Mouse (Mus musculus): ENCODE measurements at regions not wholly inside any gene's neighbourhood (a gene's known extent, or its start where the extent isn't known, plus 50 kb on each side); places are given as distances from the start of the nearest gene placed in this dataset.
"Not testable (repeated sequence)": the region's sequence is repeated elsewhere in the genome, so short reads cannot be mapped to it uniquely, and the experiment has no call there.

DNA sequence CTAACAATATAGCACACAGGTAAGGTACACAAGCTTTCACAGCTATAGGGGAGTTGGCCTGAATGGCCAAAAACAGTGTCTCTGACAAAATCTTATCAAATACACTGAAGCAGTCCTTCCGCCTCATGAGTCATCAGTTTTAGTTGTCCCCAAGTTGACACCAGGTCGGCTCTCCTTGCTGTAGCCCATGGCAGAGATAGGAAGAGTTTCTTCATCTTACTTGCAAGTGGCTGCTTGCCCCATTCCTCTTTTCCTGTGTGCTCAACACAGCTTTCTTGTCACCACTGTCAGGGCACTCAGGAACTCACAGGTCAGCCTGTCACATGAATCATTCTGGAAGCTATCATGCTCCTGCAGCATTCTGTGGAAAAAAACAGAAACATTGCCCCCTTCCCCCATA is 77.1 kb downstream of the Olfr721-ps1 start:
- not testable (repeated sequence) for H3K4me3 ChIP-seq (ENCODE audit: low read depth, low read length); ATAC-seq (ENCODE audit: extremely low read depth, insufficient number of reproducible peaks, low FRiP score, poor library complexity, severe bottlenecking); H3K4me1 ChIP-seq (ENCODE audit: insufficient read depth, low read depth, low read length); DNase-seq (ENCODE audit: low spot score); H3K36me3 ChIP-seq (replicated peaks); H3K27me3 ChIP-seq (ENCODE audit: insufficient read depth, low read length); H3K9me3 ChIP-seq (replicated peaks)

- H3K4me3 ChIP-seq (ENCODE audit: low read depth, low read length): no peak overlapping the region
- no peaks in the 10 kb centered on the region for H3K36me3 ChIP-seq (replicated peaks)
- peaks cover 5% of the 10 kb centered on the region for H3K9me3 ChIP-seq (replicated peaks)
- no peak for TF ChIP-seq GATA1 (IDR thresholded peaks at IDR 0.05; ENCODE audit: borderline replicate concordance, low read length)
- no peak for TF ChIP-seq TAL1 (conservative IDR thresholded peaks at IDR 0.05; ENCODE audit: low read depth, low read length)
- TF ChIP-seq POLR2AphosphoS5 (IDR thresholded peaks at IDR 0.05; ENCODE audit: insufficient replicate concordance, low read depth, low read length): no peak
- TF ChIP-seq CTCF (IDR thresholded peaks at IDR 0.05; ENCODE audit: low read depth, low read length): no peak
- TF ChIP-seq GATA2 (IDR thresholded peaks at IDR 0.05; ENCODE audit: borderline replicate concordance, low read depth, low read length): no peak
- DNase-seq (ENCODE audit: low spot score) (no peak), ATAC-seq (ENCODE audit: extremely low read depth, insufficient number of reproducible peaks, low FRiP score, poor library complexity, severe bottlenecking) (no peak)
- H3K27me3 ChIP-seq (ENCODE audit: insufficient read depth, low read length): no peaks in the 10 kb centered on the region
- no peaks in the 10 kb centered on the region for H3K4me1 ChIP-seq (ENCODE audit: insufficient read depth, low read depth, low read length)
Measured at GRCm38 (mm10) chr14:14481840-14482239, 80.7 kb downstream of the Olfr721-ps1 start.

- H3K36me3 ChIP-seq (replicated peaks): no peaks in the 10 kb centered on the region
- no peaks in the 10 kb centered on the region for H3K4me1 ChIP-seq (ENCODE audit: insufficient read depth, low read depth, low read length)
- H3K4me3 ChIP-seq (ENCODE audit: low read depth, low read length): no peak overlapping the region
- DNase-seq (ENCODE audit: low spot score) (no peak), ATAC-seq (ENCODE audit: extremely low read depth, insufficient number of reproducible peaks, low FRiP score, poor library complexity, severe bottlenecking) (no peak)
- H3K27me3 ChIP-seq (ENCODE audit: insufficient read depth, low read length): no peaks in the 10 kb centered on the region
- TF ChIP-seq POLR2AphosphoS5 (IDR thresholded peaks at IDR 0.05; ENCODE audit: insufficient replicate concordance, low read depth, low read length): no peak
- no peak for TF ChIP-seq TAL1 (conservative IDR thresholded peaks at IDR 0.05; ENCODE audit: low read depth, low read length)
- no peaks in the 10 kb centered on the region for H3K9me3 ChIP-seq (replicated peaks)
Measured at GRCm38 (mm10) chr14:14486356-14486755, 85.3 kb downstream of the Olfr721-ps1 start.

DNA sequence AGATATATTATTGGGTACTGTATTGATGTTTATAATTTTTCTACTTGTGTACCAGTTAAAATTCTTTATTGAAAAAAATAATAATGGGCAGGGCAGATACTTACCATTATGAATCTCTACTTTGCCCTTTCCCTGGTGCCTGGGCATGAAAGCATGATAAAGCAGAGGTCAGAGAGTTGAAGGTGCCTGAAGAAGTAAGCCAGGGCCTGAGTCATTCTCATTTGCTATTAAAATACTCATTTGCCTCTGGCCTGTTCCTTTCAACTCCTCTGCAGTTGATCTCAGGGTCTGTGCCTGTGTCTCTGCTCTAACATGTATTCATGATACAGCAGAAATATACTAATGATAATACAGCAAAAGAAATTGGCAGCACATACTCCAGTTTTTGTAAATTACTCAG is 89.4 kb downstream of the Olfr721-ps1 start:
- Histone ChIP-seq H3K36me3 (replicated peaks) (no peaks in the 10 kb centered on the region), H3K4me3 (ENCODE audit: low read depth, low read length) (no peak overlapping the region), H3K9me3 (replicated peaks) (no peaks in the 10 kb centered on the region), H3K27me3 (ENCODE audit: insufficient read depth, low read length) (no peaks in the 10 kb centered on the region), H3K4me1 (ENCODE audit: insufficient read depth, low read depth, low read length) (no peaks in the 10 kb centered on the region)
- DNase-seq (ENCODE audit: low spot score) (no peak), ATAC-seq (ENCODE audit: extremely low read depth, insufficient number of reproducible peaks, low FRiP score, poor library complexity, severe bottlenecking) (no peak)
- TF ChIP-seq GATA2 (IDR thresholded peaks at IDR 0.05; ENCODE audit: borderline replicate concordance, low read depth, low read length): no peak
- no peak for TF ChIP-seq POLR2AphosphoS5 (IDR thresholded peaks at IDR 0.05; ENCODE audit: insufficient replicate concordance, low read depth, low read length)
- no peak for TF ChIP-seq CTCF (IDR thresholded peaks at IDR 0.05; ENCODE audit: low read depth, low read length)
- no peak for TF ChIP-seq GATA1 (IDR thresholded peaks at IDR 0.05; ENCODE audit: borderline replicate concordance, low read length)
- no peak for TF ChIP-seq TAL1 (conservative IDR thresholded peaks at IDR 0.05; ENCODE audit: low read depth, low read length)

DNA sequence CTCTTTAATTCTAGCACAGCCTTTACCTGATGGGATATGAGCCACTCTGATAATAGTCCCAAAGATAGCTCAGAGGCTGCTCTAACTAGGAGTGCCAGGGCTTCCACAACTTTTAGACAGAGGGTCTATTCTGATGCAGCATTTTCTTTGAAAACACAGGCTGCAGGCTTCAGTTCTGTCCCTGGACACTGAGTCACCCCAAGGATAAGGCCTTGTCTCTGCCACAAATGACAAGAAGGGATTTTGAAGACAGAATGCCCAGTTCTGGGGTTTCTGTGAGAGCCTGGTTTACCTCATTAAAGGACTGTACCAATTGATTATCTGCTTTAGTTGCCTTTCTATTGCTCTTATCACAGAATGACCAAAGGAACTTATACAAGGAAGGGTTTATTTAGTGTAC is 90.9 kb downstream of the Olfr721-ps1 start:
- TF ChIP-seq GATA2 (IDR thresholded peaks at IDR 0.05; ENCODE audit: borderline replicate concordance, low read depth, low read length) (no peak), TAL1 (conservative IDR thresholded peaks at IDR 0.05; ENCODE audit: low read depth, low read length) (no peak), GATA1 (IDR thresholded peaks at IDR 0.05; ENCODE audit: borderline replicate concordance, low read length) (no peak), POLR2AphosphoS5 (IDR thresholded peaks at IDR 0.05; ENCODE audit: insufficient replicate concordance, low read depth, low read length) (no peak), CTCF (IDR thresholded peaks at IDR 0.05; ENCODE audit: low read depth, low read length) (no peak)
- H3K27me3 ChIP-seq (ENCODE audit: insufficient read depth, low read length): no peaks in the 10 kb centered on the region
- no peak overlapping the region for H3K4me3 ChIP-seq (ENCODE audit: low read depth, low read length)
- DNase-seq (ENCODE audit: low spot score) (no peak), ATAC-seq (ENCODE audit: extremely low read depth, insufficient number of reproducible peaks, low FRiP score, poor library complexity, severe bottlenecking) (no peak)
- H3K9me3 ChIP-seq (replicated peaks): no peaks in the 10 kb centered on the region
- no peaks in the 10 kb centered on the region for H3K4me1 ChIP-seq (ENCODE audit: insufficient read depth, low read depth, low read length)
- H3K36me3 ChIP-seq (replicated peaks): no peaks in the 10 kb centered on the region

GRCm38 (mm10) chr14:14511927-14512326 is 110.8 kb downstream of the Olfr721-ps1 start:
- Histone ChIP-seq H3K9me3 (replicated peaks) (no peaks in the 10 kb centered on the region), H3K27me3 (ENCODE audit: insufficient read depth, low read length) (no peaks in the 10 kb centered on the region), H3K4me3 (ENCODE audit: low read depth, low read length) (no peak overlapping the region), H3K36me3 (replicated peaks) (no peaks in the 10 kb centered on the region), H3K4me1 (ENCODE audit: insufficient read depth, low read depth, low read length) (no peaks in the 10 kb centered on the region)
- DNase-seq (ENCODE audit: low spot score): no peak
- no peak for ATAC-seq (ENCODE audit: extremely low read depth, insufficient number of reproducible peaks, low FRiP score, poor library complexity, severe bottlenecking)
- TF ChIP-seq GATA2 (IDR thresholded peaks at IDR 0.05; ENCODE audit: borderline replicate concordance, low read depth, low read length): no peak
- no peak for TF ChIP-seq POLR2AphosphoS5 (IDR thresholded peaks at IDR 0.05; ENCODE audit: insufficient replicate concordance, low read depth, low read length)
- no peak for TF ChIP-seq TAL1 (conservative IDR thresholded peaks at IDR 0.05; ENCODE audit: low read depth, low read length)
- TF ChIP-seq GATA1 (IDR thresholded peaks at IDR 0.05; ENCODE audit: borderline replicate concordance, low read length): no peak
- TF ChIP-seq CTCF (IDR thresholded peaks at IDR 0.05; ENCODE audit: low read depth, low read length): no peak

DNA sequence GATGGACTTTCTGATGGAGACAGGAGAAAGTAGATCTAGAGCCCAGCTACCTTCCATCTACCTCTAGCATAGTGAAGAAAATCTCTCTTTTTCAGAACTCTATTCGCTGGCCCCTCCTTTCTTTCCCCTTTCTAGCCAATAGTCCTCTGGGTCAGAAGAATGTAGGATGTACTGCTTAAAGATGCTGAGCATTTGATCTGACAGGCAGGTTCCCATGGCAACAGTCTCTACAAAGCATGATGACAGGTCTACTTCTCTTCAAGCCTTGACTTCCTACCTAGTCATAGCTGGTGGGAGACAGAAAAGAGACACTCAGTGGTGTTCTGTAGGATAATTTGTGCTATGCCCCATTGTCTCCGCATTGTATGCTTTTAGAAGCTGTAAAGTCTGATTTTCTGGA is 112.0 kb downstream of the Olfr721-ps1 start:
- Histone ChIP-seq H3K4me1 (ENCODE audit: insufficient read depth, low read depth, low read length) (no peaks in the 10 kb centered on the region), H3K36me3 (replicated peaks) (no peaks in the 10 kb centered on the region), H3K27me3 (ENCODE audit: insufficient read depth, low read length) (no peaks in the 10 kb centered on the region), H3K4me3 (ENCODE audit: low read depth, low read length) (no peak overlapping the region), H3K9me3 (replicated peaks) (no peaks in the 10 kb centered on the region)
- DNase-seq (ENCODE audit: low spot score) (no peak), ATAC-seq (ENCODE audit: extremely low read depth, insufficient number of reproducible peaks, low FRiP score, poor library complexity, severe bottlenecking) (no peak)
- TF ChIP-seq POLR2AphosphoS5 (IDR thresholded peaks at IDR 0.05; ENCODE audit: insufficient replicate concordance, low read depth, low read length) (no peak), GATA2 (IDR thresholded peaks at IDR 0.05; ENCODE audit: borderline replicate concordance, low read depth, low read length) (no peak), TAL1 (conservative IDR thresholded peaks at IDR 0.05; ENCODE audit: low read depth, low read length) (no peak), CTCF (IDR thresholded peaks at IDR 0.05; ENCODE audit: low read depth, low read length) (no peak), GATA1 (IDR thresholded peaks at IDR 0.05; ENCODE audit: borderline replicate concordance, low read length) (no peak)
